Comparison of ENCODE assay signal across 24 mouse cellular contexts in the genomic region with DNA sequence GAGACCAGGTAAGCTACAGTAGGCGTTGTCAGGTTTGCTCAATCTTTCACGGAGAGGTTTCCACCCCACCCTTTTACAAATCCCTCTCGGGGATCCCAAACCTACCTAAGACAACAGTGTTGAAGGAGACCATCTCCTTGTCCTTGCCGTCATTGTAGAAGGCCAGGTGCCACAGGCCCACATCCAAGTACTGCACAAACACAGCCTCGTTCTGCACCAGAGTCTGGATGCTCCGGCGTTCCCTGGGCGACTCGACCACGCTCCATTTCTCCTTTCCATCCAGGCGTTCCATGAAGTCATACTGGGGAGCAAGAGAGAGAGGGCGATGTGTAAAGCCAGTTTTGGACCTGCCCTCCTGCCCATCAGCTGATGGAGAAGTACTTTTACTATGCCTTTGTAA.
"Had no signal": no experiment of that assay in that cellular context is flagged by ENCODE, and none has a peak within 500 bp of the region (broad histone marks: within the 10 kb centered on the region; RNA-seq: fewer than 3 reads in every experiment).

No protein-coding gene starts in this region.

- H3K27me3 ChIP-seq: heart, embryonic 12.5 days; hindbrain, embryonic 13.5 days; hindbrain, embryonic 15.5 days; intestine, embryonic 15.5 days; kidney, embryonic 15.5 days; limb, embryonic 13.5 days; limb, embryonic 15.5 days; liver, embryonic 12.5 days had no signal

- H3K9ac ChIP-seq: forebrain, postnatal 0 days; heart, embryonic 12.5 days; hindbrain, embryonic 13.5 days; hindbrain, embryonic 15.5 days; intestine, embryonic 15.5 days; kidney, embryonic 15.5 days; limb, embryonic 13.5 days; limb, embryonic 15.5 days; liver, embryonic 12.5 days; liver, embryonic 14.5 days had no signal

- H3K36me3 ChIP-seq: heart, embryonic 12.5 days; hindbrain, embryonic 15.5 days; intestine, embryonic 15.5 days; kidney, embryonic 15.5 days; limb, embryonic 13.5 days; limb, embryonic 15.5 days; liver, embryonic 12.5 days had no signal

- H3K4me3 ChIP-seq: heart, embryonic 12.5 days; hindbrain, embryonic 13.5 days; hindbrain, embryonic 15.5 days; intestine, embryonic 15.5 days; kidney, embryonic 15.5 days; limb, embryonic 13.5 days; limb, embryonic 15.5 days; liver, embryonic 12.5 days had no signal

- H3K9me3 ChIP-seq: heart, embryonic 12.5 days; hindbrain, embryonic 13.5 days; hindbrain, embryonic 15.5 days; intestine, embryonic 15.5 days; kidney, embryonic 15.5 days; limb, embryonic 13.5 days; limb, embryonic 15.5 days; liver, embryonic 12.5 days had no signal

- H3K4me2 ChIP-seq: heart, embryonic 12.5 days; hindbrain, embryonic 13.5 days; hindbrain, embryonic 15.5 days; intestine, embryonic 15.5 days; kidney, embryonic 15.5 days; limb, embryonic 13.5 days; limb, embryonic 15.5 days; liver, embryonic 12.5 days had no signal

- H3K4me1 ChIP-seq: heart, embryonic 12.5 days; intestine, embryonic 15.5 days; kidney, embryonic 15.5 days; liver, embryonic 12.5 days had no signal

- ATAC-seq: forebrain, postnatal 0 days; hindbrain, postnatal 0 days; intestine, embryonic 15.5 days; liver, embryonic 12.5 days had no signal

- H3K27ac ChIP-seq: hindbrain, embryonic 13.5 days; hindbrain, embryonic 15.5 days; hindbrain, postnatal 0 days; intestine, embryonic 15.5 days; kidney, embryonic 15.5 days; kidney, postnatal 0 days; limb, embryonic 13.5 days; limb, embryonic 15.5 days; liver, embryonic 12.5 days; liver, embryonic 14.5 days had no signal

- DNase-seq: forebrain, postnatal 0 days; gastrocnemius, postnatal 14 days; gastrocnemius, postnatal 36 days; heart, adult 18-20 months; heart, postnatal 10 days; kidney, adult 11 months; kidney, adult 2 months; kidney, adult 9 months; kidney, postnatal 14 days; kidney, postnatal 36 days; layer of hippocampus, adult 9-11 months; layer of hippocampus, postnatal 36 days; left cerebral cortex, postnatal 4 days had no signal
